Mouse (Mus musculus): ENCODE data around the gene Cacna1d. TPM values are rescaled to one million over a fixed set of nuclear protein-coding genes. Genes with fewer than 3 reads are reported as not detected.
A peak's percentile ranks its signal among the peaks of the same experiment; 100 is the strongest.

Gene Cacna1d
- total RNA-seq, 2 experiments from 2014 or later = 51.9 to 52.2 TPM

- DNase-seq (ENCODE audit: low spot score in 2 of 2) = no peak
- Histone ChIP-seq H3K4me3 (no peak overlapping the region), H3K27ac (no peak overlapping the region)
- no peak for TF ChIP-seq CTCF (conservative IDR thresholded peaks at IDR 0.05)
These were observed 13.7 kb upstream of the Cacna1d start for GRCm38 (mm10) chr14:30504990-30505389.

GRCm38 (mm10) chr14:30498202-30498601 is 6.9 kb upstream of the Cacna1d start:
- Histone ChIP-seq H3K4me3 (no peak overlapping the region), H3K27ac (no peak overlapping the region)
- TF ChIP-seq CTCF (conservative IDR thresholded peaks at IDR 0.05) = no peak
- no peak for DNase-seq (ENCODE audit: low spot score in 2 of 2)

GRCm38 (mm10) chr14:30494998-30495397 is 3.7 kb upstream of the Cacna1d start:
- Histone ChIP-seq H3K4me3 (no peak overlapping the region), H3K27ac (no peak overlapping the region)
- no peak for TF ChIP-seq CTCF (conservative IDR thresholded peaks at IDR 0.05)
- no peak for DNase-seq (ENCODE audit: low spot score in 2 of 2)

GRCm38 (mm10) chr14:30493276-30493675 is 2.0 kb upstream of the Cacna1d start:
- no peak for TF ChIP-seq CTCF (conservative IDR thresholded peaks at IDR 0.05)
- 0 out of 2 replicates have a peak overlapping the region, but pooled peaks have one; percentile 23 for H3K27ac ChIP-seq
- no peak for DNase-seq (ENCODE audit: low spot score in 2 of 2)
- no peak overlapping the region for H3K4me3 ChIP-seq

GRCm38 (mm10) chr14:30479361-30479948 is 11.8 kb downstream of the Cacna1d start, which contains the start of gene Dcp1a:
Gene Dcp1a (plus strand): TSS chr14:30479535.
- peak; percentile 96 to 97 for DNase-seq (ENCODE audit: low spot score in 2 of 2)
- peak; percentile 61 for TF ChIP-seq CTCF (conservative IDR thresholded peaks at IDR 0.05)
- peak within 1 kb of the TSS; percentile 95 for H3K4me3 ChIP-seq
- H3K27ac ChIP-seq = peak within 1 kb of the TSS; percentile 97

GRCm38 (mm10) chr14:30474416-30474815 is 16.8 kb downstream of the Cacna1d start:
- Histone ChIP-seq H3K4me3 (no peak overlapping the region), H3K27ac (no peak overlapping the region)
- no peak for TF ChIP-seq CTCF (conservative IDR thresholded peaks at IDR 0.05)
- DNase-seq (ENCODE audit: low spot score in 2 of 2) = no peak

GRCm38 (mm10) chr14:30473605-30474004 is 17.6 kb downstream of the Cacna1d start:
- no peak for DNase-seq (ENCODE audit: low spot score in 2 of 2)
- no peak for TF ChIP-seq CTCF (conservative IDR thresholded peaks at IDR 0.05)
- Histone ChIP-seq H3K4me3 (no peak overlapping the region), H3K27ac (no peak overlapping the region)

GRCm38 (mm10) chr14:30463312-30463711 is 27.9 kb downstream of the Cacna1d start:
- no peak overlapping the region for H3K27ac ChIP-seq
- no peak for DNase-seq (ENCODE audit: low spot score in 2 of 2)

GRCm38 (mm10) chr14:30459891-30460523 is 31.2 kb downstream of the Cacna1d start:
- Histone ChIP-seq H3K27ac (no peak overlapping the region), H3K4me3 (peak overlapping the region; percentile 21)
- TF ChIP-seq CTCF (conservative IDR thresholded peaks at IDR 0.05) = peak; percentile 99
- DNase-seq (ENCODE audit: low spot score in 2 of 2) = peak; percentile 72 to 81

More at GRCm38 (mm10) chr14:30463312-30463711, 27.9 kb downstream of the Cacna1d start:
- no peak overlapping the region for H3K4me3 ChIP-seq
- no peak for TF ChIP-seq CTCF (conservative IDR thresholded peaks at IDR 0.05)

GRCm38 (mm10) chr14:30458820-30459219 is 32.4 kb downstream of the Cacna1d start:
- TF ChIP-seq CTCF (conservative IDR thresholded peaks at IDR 0.05) = no peak
- no peak overlapping the region for H3K4me3 ChIP-seq
- no peak for DNase-seq (ENCODE audit: low spot score in 2 of 2)
- no peak overlapping the region for H3K27ac ChIP-seq

GRCm38 (mm10) chr14:30457897-30458296 is 33.4 kb downstream of the Cacna1d start:
- Histone ChIP-seq H3K27ac (no peak overlapping the region; the same call in 1 of the 2 replicates), H3K4me3 (no peak overlapping the region)
- peak in 1 of 2 experiments; percentile 16 for DNase-seq (ENCODE audit: low spot score in 2 of 2)
- TF ChIP-seq CTCF (conservative IDR thresholded peaks at IDR 0.05) = no peak

GRCm38 (mm10) chr14:30457436-30457835 is 33.8 kb downstream of the Cacna1d start:
- Histone ChIP-seq H3K27ac (no peak overlapping the region), H3K4me3 (no peak overlapping the region)
- TF ChIP-seq CTCF (conservative IDR thresholded peaks at IDR 0.05) = no peak

GRCm38 (mm10) chr14:30455801-30456595 is 35.3 kb downstream of the Cacna1d start:
- H3K4me3 ChIP-seq = no peak overlapping the region

More at GRCm38 (mm10) chr14:30457436-30457835, 33.8 kb downstream of the Cacna1d start:
- peak; percentile 19 to 42 for DNase-seq (ENCODE audit: low spot score in 2 of 2)

More at GRCm38 (mm10) chr14:30455801-30456595, 35.3 kb downstream of the Cacna1d start:
- no peak for TF ChIP-seq CTCF (conservative IDR thresholded peaks at IDR 0.05)
- DNase-seq (ENCODE audit: low spot score in 2 of 2) = no peak
- no peak overlapping the region for H3K27ac ChIP-seq

Measured in layer of hippocampus, adult 2 months (tissue).